Mouse (Mus musculus) thymus, adult 2 months (tissue): Measurements from ENCODE around the gene Ezr.

Source experiments
- CTCF ChIP-seq: fragments of 200-500 bp; IDR thresholded peaks from 2 replicates; pipeline ENCODE4 v1.5.1; 2012; ENCODE audit warnings: mild to moderate bottlenecking, control low read depth, low read length, moderate library complexity, borderline replicate concordance; ENCODE audit not compliant: control insufficient read depth, poor library complexity, insufficient read depth; ENCODE audit errors: extremely low read depth
- POLR2A ChIP-seq: fragments of 200-500 bp; IDR thresholded peaks from 2 replicates; pipeline ENCODE4 v1.6.1; 2012; ENCODE audit warnings: mild to moderate bottlenecking, low read length, control low read depth, moderate library complexity; ENCODE audit not compliant: control insufficient read depth, poor library complexity, insufficient read depth; ENCODE audit errors: extremely low read depth

DNA sequence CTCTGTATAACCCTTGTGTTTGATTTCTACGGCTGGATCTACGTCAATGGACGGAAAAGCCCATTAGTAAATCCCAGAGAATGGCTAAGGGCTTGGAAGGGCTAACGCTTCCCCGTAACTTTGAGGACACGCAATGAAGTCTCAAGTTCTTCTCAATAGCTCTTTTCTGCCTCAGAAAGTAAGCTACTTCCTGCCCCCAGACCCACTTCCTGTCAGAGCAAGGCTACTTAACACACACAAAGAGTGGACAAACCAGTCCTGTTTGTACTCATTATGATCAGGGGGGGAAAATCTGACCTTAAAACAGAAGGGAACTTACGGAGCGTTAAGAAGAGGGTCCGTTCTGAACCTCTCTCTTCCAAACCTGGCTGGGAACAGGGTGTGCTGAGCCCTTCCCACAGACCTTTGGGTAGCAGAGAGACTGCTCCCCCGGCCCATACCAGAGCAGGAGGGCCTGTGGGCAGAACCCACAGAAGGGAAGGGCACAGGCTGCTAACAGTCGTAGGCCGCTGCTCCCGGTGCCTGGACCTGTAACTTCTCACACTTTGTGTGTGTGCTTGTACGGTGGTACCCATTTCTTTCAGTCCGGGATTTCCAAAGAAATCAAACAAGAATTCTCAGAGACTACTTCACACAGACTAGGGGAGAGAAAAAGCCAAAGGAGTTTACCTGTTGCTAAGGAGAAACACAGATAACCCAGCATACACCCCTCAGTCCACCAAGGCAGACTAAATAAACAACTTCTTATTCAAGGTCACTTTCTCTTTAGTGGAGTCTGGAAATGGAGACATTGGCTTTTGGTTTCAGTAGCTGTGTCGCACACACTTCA lies 10.7 kb downstream of the Ezr start:
- TF ChIP-seq POLR2A (no peak), CTCF (no peak)
